Mouse (Mus musculus): Measurements from ENCODE around the gene Nisch.

GRCm38 (mm10) chr14:31251626-31252025 lies 34.9 kb upstream of the Nisch start:
- TF ChIP-seq CTCF (IDR thresholded peaks at IDR 0.05; ENCODE audit: extremely low read depth, insufficient read length, insufficient replicate concordance, low read depth, low read length) = no peak
- no peak for TF ChIP-seq POLR2A (IDR thresholded peaks at IDR 0.05; ENCODE audit: low read depth, low read length)
